ENCODE assay signal across 8 mouse cellular contexts in genomic region chr1:133891489-133891888, GRCm38 (mm10). TPM values are rescaled to one million over a fixed set of nuclear protein-coding genes. Genes with fewer than 3 reads are reported as not detected.
DNase-seq lines count a peak whose midpoint lies in the region; ATAC-seq and TF ChIP-seq lines count a peak whose summit lies in the region.

No protein-coding gene starts in this region.

- H3K4me2 ChIP-seq in intestine, embryonic 16.5 days (ENCODE audit: low read depth, low read length), result no peak overlapping the region
- H3K4me2 ChIP-seq in liver, postnatal 0 days (ENCODE audit: low read depth, low read length), result peak overlapping the region; percentile 27; the same call in 1 of the 2 replicates
- H3K4me2 ChIP-seq in forebrain, embryonic 15.5 days (replicated peaks), result no peak overlapping the region

- WGBS in intestine, embryonic 16.5 days, result 19% methylated on average over 5 of the region's 5 CpGs
- 24% methylated on average over 5 of the region's 5 CpGs for WGBS in liver, postnatal 0 days (ENCODE audit: insufficient replicate concordance)
- 44% methylated on average over 5 of the region's 5 CpGs for WGBS in forebrain, embryonic 15.5 days

- peak; percentile 69 for DNase-seq in adrenal gland, adult 2 months
- DNase-seq in adrenal gland, postnatal 4 days (ENCODE audit: low spot score in 2 of 2), result no peak
- DNase-seq in gastrocnemius, adult 18-20 months (ENCODE audit: low spot score), result peak; percentile 38
- DNase-seq in liver, postnatal 0 days, result no peak
- no peak for DNase-seq in urinary bladder, postnatal 10 days (ENCODE audit: low spot score)

- H3K27ac ChIP-seq in intestine, embryonic 16.5 days (ENCODE audit: low read length), result peak overlapping the region; percentile 43; the same call in 1 of the 2 replicates
- 0 out of 2 replicates have a peak overlapping the region, but pooled peaks have one; percentile 25 for H3K27ac ChIP-seq in liver, postnatal 0 days (ENCODE audit: low read depth)
- H3K27ac ChIP-seq in forebrain, embryonic 15.5 days (replicated peaks), result no peak overlapping the region

- ATAC-seq in intestine, embryonic 16.5 days, result no peak
- ATAC-seq in liver, postnatal 0 days, result no peak
- ATAC-seq in erythroblast, adult 5-6 weeks (replicated peaks; ENCODE audit: low FRiP score, poor library complexity, severe bottlenecking), result no peak
- no peak for ATAC-seq in forebrain, embryonic 15.5 days (replicated peaks)

- H3K4me1 ChIP-seq in intestine, embryonic 16.5 days (ENCODE audit: control insufficient read depth, insufficient read depth, low read length), result peaks cover 78% of the 10 kb centered on the region
- peaks cover 62% of the 10 kb centered on the region for H3K4me1 ChIP-seq in liver, postnatal 0 days (ENCODE audit: insufficient read depth)
- peaks cover 29% of the 10 kb centered on the region for H3K4me1 ChIP-seq in forebrain, embryonic 15.5 days

- H3K9me3 ChIP-seq in intestine, embryonic 16.5 days (ENCODE audit: control insufficient read depth, low read length), result no peaks in the 10 kb centered on the region
- H3K9me3 ChIP-seq in liver, postnatal 0 days (ENCODE audit: low read length), result no peaks in the 10 kb centered on the region
- H3K9me3 ChIP-seq in forebrain, embryonic 15.5 days, result no peaks in the 10 kb centered on the region

- TF ChIP-seq EP300 in liver, postnatal 0 days (IDR thresholded peaks at IDR 0.05; ENCODE audit: low read depth), result 0 out of 2 replicates have a peak, but pooled peaks have one; percentile 11

- H3K4me3 ChIP-seq in intestine, embryonic 16.5 days (ENCODE audit: low read length), result no peak overlapping the region
- no peak overlapping the region for H3K4me3 ChIP-seq in liver, postnatal 0 days (ENCODE audit: low read depth, low read length)
- no peak overlapping the region for H3K4me3 ChIP-seq in forebrain, embryonic 15.5 days

- no peaks in the 10 kb centered on the region for H3K27me3 ChIP-seq in intestine, embryonic 16.5 days (replicated peaks; ENCODE audit: control insufficient read depth, insufficient read depth, low read length)
- no peaks in the 10 kb centered on the region for H3K27me3 ChIP-seq in liver, postnatal 0 days (ENCODE audit: insufficient read depth, low read length)
- H3K27me3 ChIP-seq in forebrain, embryonic 15.5 days, result no peaks in the 10 kb centered on the region

- no peak overlapping the region for H3K9ac ChIP-seq in intestine, embryonic 16.5 days (ENCODE audit: low read depth, low read length)
- peak overlapping the region; percentile 31; the same call in 1 of the 2 replicates for H3K9ac ChIP-seq in liver, postnatal 0 days (replicated peaks)
- no peak overlapping the region for H3K9ac ChIP-seq in forebrain, embryonic 15.5 days (replicated peaks)

- H3K36me3 ChIP-seq in intestine, embryonic 16.5 days (ENCODE audit: control insufficient read depth, insufficient read depth, low read length), result no peaks in the 10 kb centered on the region
- H3K36me3 ChIP-seq in liver, postnatal 0 days (replicated peaks; ENCODE audit: insufficient read depth, low read length), result no peaks in the 10 kb centered on the region
- no peaks in the 10 kb centered on the region for H3K36me3 ChIP-seq in forebrain, embryonic 15.5 days

- TF ChIP-seq CTCF in liver, postnatal 0 days (IDR thresholded peaks at IDR 0.05; ENCODE audit: low read depth), result no peak

RNA-seq across cellular contexts. Expression of gene Optc, which starts 16.3 kb away (rescaled TPM):
- total RNA-seq in adrenal gland, adult 2 months (2021), result 1 to 10 TPM in 1 of 2 experiments, under 1 TPM in 1; 0.98 to 1.0 TPM
- 0.83 and 1.3 TPM in 2 replicates for polyA plus RNA-seq in adrenal gland, adult 2 months (2012; rRNA removed)
- 1 to 10 TPM; 2.1 to 3.3 TPM for total RNA-seq in adrenal gland, postnatal 4 days (2021)
- under 1 TPM in 1 of 2 experiments, not detected in 1; 0.19 TPM for total RNA-seq in gastrocnemius, adult 18-20 months (2021)
- polyA plus RNA-seq in intestine, embryonic 16.5 days (2015; fragmentation: Nextera tagmentation; extraction: Ambion mirVana), result 1.1 and 1.3 TPM in 2 replicates
- polyA plus RNA-seq in liver, postnatal 0 days (2015; fragmentation: Nextera tagmentation; extraction: Ambion mirVana), result 0.11 and 0.14 TPM in 2 replicates
- not detected in 2 replicates for total RNA-seq in erythroblast, adult 5-6 weeks (2015; ENCODE audit: low replicate concordance)
- not detected in 2 replicates for total RNA-seq in erythroblast, adult 5-6 weeks (2017; ENCODE audit: low replicate concordance)
- 1.6 and 2.2 TPM in 2 replicates for polyA plus RNA-seq in forebrain, embryonic 15.5 days (2015; fragmentation: Nextera tagmentation; extraction: Ambion mirVana)

RNA-seq across cellular contexts. Expression of gene Prelp, which starts 29.7 kb away (rescaled TPM):
- 10 to 100 TPM; 54.7 to 70.2 TPM for total RNA-seq in adrenal gland, adult 2 months (2021)
- 30.6 and 44.4 TPM in 2 replicates for polyA plus RNA-seq in adrenal gland, adult 2 months (2012; rRNA removed)
- 10 to 100 TPM; 16.3 to 20.1 TPM for total RNA-seq in adrenal gland, postnatal 4 days (2021)
- 10 to 100 TPM; 17.6 to 37.2 TPM for total RNA-seq in gastrocnemius, adult 18-20 months (2021)
- polyA plus RNA-seq in intestine, embryonic 16.5 days (2015; fragmentation: Nextera tagmentation; extraction: Ambion mirVana), result 2.7 and 2.9 TPM in 2 replicates
- polyA plus RNA-seq in liver, postnatal 0 days (2015; fragmentation: Nextera tagmentation; extraction: Ambion mirVana), result 5.5 and 6.3 TPM in 2 replicates
- total RNA-seq in erythroblast, adult 5-6 weeks (2015; ENCODE audit: low replicate concordance), result 6.7 TPM in 1 of 2 replicates, not detected in the other
- total RNA-seq in erythroblast, adult 5-6 weeks (2017; ENCODE audit: low replicate concordance), result not detected in 2 replicates
- 3.8 and 4.2 TPM in 2 replicates for polyA plus RNA-seq in forebrain, embryonic 15.5 days (2015; fragmentation: Nextera tagmentation; extraction: Ambion mirVana)

Comparison
In these comparisons a context has a peak if more than half of its experiments do, and no peak if none do; other contexts are left out.
1. DNase-seq: peak in adrenal gland, adult 2 months (single experiment) and gastrocnemius, adult 18-20 months (single experiment); none in adrenal gland, postnatal 4 days (0 of 2), liver, postnatal 0 days (single experiment) and urinary bladder, postnatal 10 days (single experiment).